Mouse (Mus musculus) brain, embryonic 14.5 days (tissue): ENCODE results near the gene 1700018F24Rik.

Experiments used
- CTCF ChIP-seq: fragments of 200-500 bp; IDR thresholded peaks from 2 replicates; pipeline ENCODE4 v1.5.1; 2012; ENCODE audit warnings: inconsistent platforms, mild to moderate bottlenecking, moderate library complexity, borderline replicate concordance; ENCODE audit not compliant: insufficient read depth, insufficient read length; ENCODE audit errors: extremely low read depth
- POLR2A ChIP-seq: fragments of 200-500 bp; IDR thresholded peaks from 2 replicates; pipeline ENCODE4 v1.6.1; 2012; ENCODE audit warnings: mild to moderate bottlenecking, inconsistent platforms, borderline replicate concordance; ENCODE audit not compliant: poor library complexity, insufficient read depth, insufficient read length, severe bottlenecking; ENCODE audit errors: extremely low read depth

- TF ChIP-seq POLR2A (no peak), CTCF (no peak)
Measured at GRCm38 (mm10) chr5:145068863-145069262, 26.1 kb downstream of the 1700018F24Rik start.
